Mouse (Mus musculus): ENCODE measurements around the gene Pgrmc1. TPM values are rescaled to one million over a fixed set of nuclear protein-coding genes. Genes with fewer than 3 reads are reported as not detected.

The Pgrmc1 gene
- 511 and 518 TPM in 2 replicates for polyA plus RNA-seq (2015; fragmentation: Nextera tagmentation; extraction: Ambion mirVana)

DNA sequence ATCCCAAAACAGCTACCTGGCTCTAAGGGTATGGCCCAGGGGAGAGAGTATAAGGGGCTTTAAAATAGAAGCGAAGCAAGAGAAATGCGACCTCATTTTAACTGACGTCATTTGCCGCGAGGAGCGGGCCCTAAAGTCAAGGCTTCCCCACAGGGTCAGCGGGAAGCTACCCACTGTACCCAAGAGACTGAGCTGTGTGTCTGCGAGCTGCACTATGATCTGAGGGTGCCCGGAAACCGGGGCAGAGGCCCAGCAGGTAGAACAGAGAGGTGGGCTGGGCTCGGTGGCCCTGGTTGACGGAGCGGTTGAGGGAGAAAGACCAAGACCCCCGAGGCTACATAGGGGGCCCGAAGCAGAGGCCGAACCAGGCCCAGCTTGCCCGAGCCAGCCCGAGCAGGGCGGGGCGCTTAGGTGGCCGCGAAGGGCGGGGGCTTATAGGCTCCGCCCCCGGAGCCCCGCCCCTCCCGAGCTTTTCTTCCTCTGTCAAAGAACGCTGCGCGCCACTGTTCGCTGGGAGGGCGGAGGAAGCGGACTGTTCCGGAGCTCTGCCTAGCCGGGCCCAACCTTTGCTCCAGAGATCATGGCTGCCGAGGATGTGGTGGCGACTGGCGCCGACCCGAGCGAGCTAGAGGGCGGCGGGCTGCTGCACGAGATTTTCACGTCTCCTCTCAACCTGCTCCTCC lies at the start of gene Pgrmc1:
Gene Pgrmc1, plus strand, starts transcription at position 500 of the 683 bp plus-strand sequence.

DNA sequence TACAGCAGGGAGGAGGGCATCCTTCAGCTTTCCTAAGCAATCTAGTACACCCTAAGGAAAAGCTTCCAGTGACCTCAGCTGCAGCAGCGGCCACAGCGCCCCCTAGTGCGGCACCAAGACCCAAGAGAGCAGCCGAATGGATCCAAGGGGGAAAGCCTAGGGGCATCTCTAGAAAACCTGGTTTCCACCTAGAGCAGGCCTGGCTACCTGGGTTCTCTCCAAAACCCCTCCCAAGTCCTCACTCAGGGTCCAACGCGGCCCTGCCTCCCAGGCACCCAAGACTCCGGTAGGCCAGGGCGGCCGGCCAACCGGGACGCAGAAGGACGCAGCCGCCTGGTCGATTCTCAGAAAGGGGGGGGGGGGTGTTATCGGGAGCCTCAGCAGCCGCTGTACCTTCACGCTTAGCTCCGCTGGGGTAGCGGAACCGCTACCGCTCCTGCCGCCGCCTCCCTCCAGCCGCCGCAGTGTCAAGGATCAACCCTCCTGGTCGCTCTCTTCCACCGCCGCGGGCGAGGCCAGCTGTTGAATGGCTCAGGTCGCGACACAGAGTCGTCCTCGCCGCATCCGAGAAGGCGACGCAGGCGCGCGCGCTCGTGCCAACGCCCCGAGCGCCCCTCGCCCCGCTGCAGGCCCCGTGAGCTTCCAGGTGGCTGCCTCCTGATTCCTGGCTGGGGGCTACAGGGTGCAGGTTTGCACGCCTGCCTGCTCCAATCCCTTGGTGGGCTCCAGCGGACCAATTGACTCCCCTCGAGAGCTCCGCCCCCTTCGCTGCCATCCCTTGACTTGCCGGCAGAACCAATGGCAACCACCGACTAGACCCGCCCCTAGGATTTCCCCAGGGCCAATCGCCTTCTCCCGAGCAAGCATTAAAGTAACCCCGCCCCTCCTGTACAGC lies 46.9 kb downstream of the Pgrmc1 start, which contains the start of gene Akap17b:
Gene Akap17b, minus strand, starts transcription at position 739 of the 895 bp plus-strand sequence.

Other genes starting within 250 kb of the Pgrmc1 start
- gene Gm6268, start 196.9 kb upstream of the Pgrmc1 start, polyA plus RNA-seq (2015; fragmentation: Nextera tagmentation; extraction: Ambion mirVana), result not detected in 2 replicates
- not detected in 2 replicates for gene Gm14569, start 106.4 kb upstream of the Pgrmc1 start, polyA plus RNA-seq (2015; fragmentation: Nextera tagmentation; extraction: Ambion mirVana)
- gene Akap17b, start 47.2 kb downstream of the Pgrmc1 start, polyA plus RNA-seq (2015; fragmentation: Nextera tagmentation; extraction: Ambion mirVana), result 5.7 and 5.8 TPM in 2 replicates
- gene Slc25a43, start 145.5 kb downstream of the Pgrmc1 start, polyA plus RNA-seq (2015; fragmentation: Nextera tagmentation; extraction: Ambion mirVana), result 1.3 and 1.4 TPM in 2 replicates
- 711 and 726 TPM in 2 replicates for gene Slc25a5, start 197.4 kb downstream of the Pgrmc1 start, polyA plus RNA-seq (2015; fragmentation: Nextera tagmentation; extraction: Ambion mirVana)